Mouse (Mus musculus) lung, embryonic 15.5 days (tissue): ENCODE measurements around the gene Faap20. TPM values are rescaled to one million over a fixed set of nuclear protein-coding genes. Genes with fewer than 3 reads are reported as not detected.

Experiments
- ATAC-seq: fragments of 200-750 bp; cut with Nextera tagmentation; 2 replicates; pipeline ENCODE4 v1.8.0; 2017; ENCODE audit warnings: moderate number of reproducible peaks, borderline replicate concordance; ENCODE audit not compliant: low FRiP score, low TSS enrichment; ENCODE audit errors: extremely low read depth
- H3K27ac ChIP-seq: fragments of 300-500 bp; sonication (generic); 2 replicates; pipeline ENCODE4 v1.5.1; 2015; ENCODE audit warnings: moderate library complexity, mild to moderate bottlenecking, inconsistent platforms
- H3K27me3 ChIP-seq: fragments of 300-500 bp; sonication (generic); 2 replicates; pipeline ENCODE4 v1.6.1; 2015; ENCODE audit warnings: inconsistent platforms
- H3K36me3 ChIP-seq: fragments of 300-500 bp; sonication (generic); 2 replicates; pipeline ENCODE4 v1.6.1; 2015; ENCODE audit warnings: inconsistent platforms
- H3K4me1 ChIP-seq: fragments of 300-500 bp; sonication (generic); 2 replicates; pipeline ENCODE4 v1.6.1; 2015; ENCODE audit warnings: inconsistent platforms
- H3K4me2 ChIP-seq: fragments of 300-500 bp; sonication (generic); 2 replicates; pipeline ENCODE4 v1.6.1; 2015; ENCODE audit warnings: inconsistent platforms, mild to moderate bottlenecking, moderate library complexity
- H3K4me3 ChIP-seq: fragments of 300-500 bp; sonication (generic); 2 replicates; pipeline ENCODE4 v1.5.1; 2015; ENCODE audit warnings: mild to moderate bottlenecking, inconsistent platforms
- H3K9ac ChIP-seq: fragments of 300-500 bp; sonication (generic); 2 replicates; pipeline ENCODE4 v1.6.1; 2015; ENCODE audit warnings: inconsistent platforms
- H3K9me3 ChIP-seq: fragments of 300-500 bp; sonication (generic); 2 replicates; pipeline ENCODE4 v1.6.1; 2016; ENCODE audit warnings: inconsistent platforms
- WGBS: fragments of 180-500 bp; shearing (Covaris S2); methylation state at CpG from one replicate; pipeline ENCODE4 v1.1.7; 2015; 5-methylcytosine and 5-hydroxymethylcytosine counted together
- polyA plus RNA-seq: library from polyadenylated mRNA; unstranded; fragments of >200 nt; fragmentation: Nextera tagmentation; extraction: Ambion mirVana; gene quantifications from 2 replicates; pipeline ENCODE4 v1.2.1, GENCODE M21; 2015

Faap20 gene
- polyA plus RNA-seq, 1 experiment from 2014 or later, result 83.4 TPM

DNA sequence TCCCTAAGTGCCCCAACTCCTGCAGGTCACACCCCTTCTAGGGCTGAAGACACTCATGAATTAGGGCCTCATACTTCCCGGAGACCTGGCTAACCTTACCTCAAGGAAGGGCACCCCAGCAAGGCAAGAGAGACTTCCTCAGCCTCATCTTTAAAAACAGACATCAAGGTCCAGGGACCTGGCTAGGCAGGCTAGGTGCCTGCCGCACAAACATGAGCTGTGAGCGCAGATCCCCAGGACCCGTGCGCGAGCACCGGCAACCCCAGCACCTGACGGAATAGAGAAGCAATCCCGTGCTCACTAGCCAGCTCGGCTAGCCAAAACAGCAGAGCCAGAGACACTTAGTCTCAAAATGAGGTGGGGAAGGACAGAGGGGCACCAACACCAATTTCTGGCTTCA lies 34.8 kb upstream of the Faap20 start:
- no peak overlapping the region for H3K9ac ChIP-seq
- H3K4me1 ChIP-seq, result peaks cover 69% of the 10 kb centered on the region
- peaks cover 7% of the 10 kb centered on the region; the same call in 1 of the 2 replicates for H3K36me3 ChIP-seq
- no peak for ATAC-seq
- WGBS, result 63% methylated on average over 10 of the region's 10 CpGs
- peak overlapping the region; percentile 23; the same call in 1 of the 2 replicates for H3K4me2 ChIP-seq
- no peak overlapping the region for H3K27ac ChIP-seq
- H3K27me3 ChIP-seq, result no peaks in the 10 kb centered on the region
- H3K4me3 ChIP-seq, result no peak overlapping the region
- no peaks in the 10 kb centered on the region for H3K9me3 ChIP-seq

DNA sequence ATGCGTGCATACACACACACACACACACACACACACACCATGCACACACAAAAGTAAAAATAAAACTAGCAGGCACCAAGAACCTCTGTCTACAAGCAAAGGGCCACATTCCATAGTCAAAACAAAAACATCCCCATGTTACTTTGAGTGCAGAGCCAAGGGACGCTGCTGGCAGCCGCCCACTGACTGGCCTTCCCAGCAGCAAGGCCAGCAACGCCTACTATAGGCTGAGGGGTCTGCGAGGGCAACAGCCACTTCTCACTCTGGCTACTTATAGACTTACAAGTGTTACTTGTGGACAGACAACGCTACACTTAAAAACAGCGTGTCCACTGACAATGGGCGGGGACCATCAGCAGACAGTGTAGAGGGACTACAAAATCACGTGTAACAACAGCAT lies 34.4 kb upstream of the Faap20 start:
- Histone ChIP-seq H3K27ac (no peak overlapping the region), H3K27me3 (no peaks in the 10 kb centered on the region), H3K9me3 (no peaks in the 10 kb centered on the region), H3K4me3 (no peak overlapping the region), H3K4me1 (peaks cover 73% of the 10 kb centered on the region), H3K36me3 (peaks cover 7% of the 10 kb centered on the region; the same call in 1 of the 2 replicates), H3K9ac (no peak overlapping the region), H3K4me2 (peak overlapping the region; percentile 23; the same call in 1 of the 2 replicates)
- WGBS, result 36% methylated on average over 9 of the region's 9 CpGs
- 0 out of 2 replicates have a peak, but pooled peaks have one; percentile 4 for ATAC-seq

DNA sequence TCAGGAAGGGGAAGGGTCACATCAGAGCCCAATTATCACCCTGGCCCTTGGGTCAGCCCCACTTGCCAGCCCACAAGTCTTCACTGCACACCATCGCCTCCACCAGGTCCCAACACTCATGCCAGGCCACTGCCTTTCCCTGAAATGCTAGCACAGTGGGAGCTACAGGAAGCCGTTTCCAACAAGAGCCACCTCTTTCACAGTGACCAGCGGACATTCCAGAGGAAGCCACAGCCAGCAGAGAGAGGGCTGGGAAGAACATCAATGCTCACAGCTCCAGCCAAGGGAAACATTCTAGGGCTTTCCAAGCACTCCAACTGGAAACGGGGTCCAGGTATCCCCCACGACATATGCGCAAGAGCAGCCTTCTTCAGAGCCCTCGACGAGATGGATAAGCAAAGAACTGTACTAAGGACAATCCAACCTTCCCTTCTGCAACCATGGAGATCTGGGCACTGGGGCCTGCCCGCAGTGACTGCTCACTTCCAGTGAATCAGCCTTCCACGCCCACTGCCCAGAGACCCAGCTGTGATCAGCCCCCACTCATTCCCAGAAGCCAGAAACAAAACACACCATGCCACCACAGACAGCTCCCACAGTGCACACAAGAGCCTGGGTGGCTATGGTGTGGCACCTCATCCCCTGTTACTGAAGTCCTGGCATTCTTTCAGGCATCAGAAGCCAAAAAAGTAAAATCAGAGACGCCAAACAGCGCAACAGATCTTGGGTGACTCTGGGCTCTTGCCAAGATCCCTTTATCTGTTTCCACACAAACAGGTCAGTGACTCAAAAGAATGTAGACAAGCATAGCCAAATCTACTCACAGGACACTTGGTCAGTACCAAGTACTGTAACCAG lies 33.6 kb upstream of the Faap20 start:
- peaks cover 77% of the 10 kb centered on the region for H3K4me1 ChIP-seq
- H3K27ac ChIP-seq, result peak overlapping the region; percentile 45
- H3K9ac ChIP-seq, result 0 out of 2 replicates have a peak overlapping the region, but pooled peaks have one; percentile 10
- 37% methylated on average over 12 of the region's 12 CpGs for WGBS
- no peaks in the 10 kb centered on the region for H3K27me3 ChIP-seq
- no peak overlapping the region for H3K4me3 ChIP-seq
- H3K4me2 ChIP-seq, result peak overlapping the region; percentile 23; the same call in 1 of the 2 replicates
- ATAC-seq, result no peak
- H3K36me3 ChIP-seq, result 0 out of 2 replicates have a peak, but pooled peaks cover 3% of the 10 kb centered on the region
- H3K9me3 ChIP-seq, result no peaks in the 10 kb centered on the region

- 35% methylated on average over 12 of the region's 12 CpGs for WGBS
- H3K9ac ChIP-seq, result no peak overlapping the region
- H3K4me1 ChIP-seq, result peaks cover 77% of the 10 kb centered on the region
- no peaks in the 10 kb centered on the region for H3K27me3 ChIP-seq
- no peaks in the 10 kb centered on the region for H3K9me3 ChIP-seq
- no peak for ATAC-seq
- no peaks in the 10 kb centered on the region for H3K36me3 ChIP-seq
- H3K27ac ChIP-seq, result peak overlapping the region; percentile 7
- peak overlapping the region; percentile 90 for H3K4me2 ChIP-seq
- H3K4me3 ChIP-seq, result no peak overlapping the region; the same call in 1 of the 2 replicates
Measured at GRCm38 (mm10) chr4:155217241-155218103, 32.1 kb upstream of the Faap20 start.

- Histone ChIP-seq H3K9me3 (no peaks in the 10 kb centered on the region), H3K36me3 (no peaks in the 10 kb centered on the region), H3K27ac (no peak overlapping the region), H3K4me3 (peak overlapping the region; percentile 91), H3K4me2 (peak overlapping the region; percentile 90), H3K9ac (no peak overlapping the region; the same call in 1 of the 2 replicates), H3K27me3 (no peaks in the 10 kb centered on the region), H3K4me1 (peaks cover 72% of the 10 kb centered on the region)
- ATAC-seq, result no peak
- WGBS, result 75% methylated on average over 9 of the region's 9 CpGs
Measured at GRCm38 (mm10) chr4:155218104-155218732, 31.4 kb upstream of the Faap20 start.

DNA sequence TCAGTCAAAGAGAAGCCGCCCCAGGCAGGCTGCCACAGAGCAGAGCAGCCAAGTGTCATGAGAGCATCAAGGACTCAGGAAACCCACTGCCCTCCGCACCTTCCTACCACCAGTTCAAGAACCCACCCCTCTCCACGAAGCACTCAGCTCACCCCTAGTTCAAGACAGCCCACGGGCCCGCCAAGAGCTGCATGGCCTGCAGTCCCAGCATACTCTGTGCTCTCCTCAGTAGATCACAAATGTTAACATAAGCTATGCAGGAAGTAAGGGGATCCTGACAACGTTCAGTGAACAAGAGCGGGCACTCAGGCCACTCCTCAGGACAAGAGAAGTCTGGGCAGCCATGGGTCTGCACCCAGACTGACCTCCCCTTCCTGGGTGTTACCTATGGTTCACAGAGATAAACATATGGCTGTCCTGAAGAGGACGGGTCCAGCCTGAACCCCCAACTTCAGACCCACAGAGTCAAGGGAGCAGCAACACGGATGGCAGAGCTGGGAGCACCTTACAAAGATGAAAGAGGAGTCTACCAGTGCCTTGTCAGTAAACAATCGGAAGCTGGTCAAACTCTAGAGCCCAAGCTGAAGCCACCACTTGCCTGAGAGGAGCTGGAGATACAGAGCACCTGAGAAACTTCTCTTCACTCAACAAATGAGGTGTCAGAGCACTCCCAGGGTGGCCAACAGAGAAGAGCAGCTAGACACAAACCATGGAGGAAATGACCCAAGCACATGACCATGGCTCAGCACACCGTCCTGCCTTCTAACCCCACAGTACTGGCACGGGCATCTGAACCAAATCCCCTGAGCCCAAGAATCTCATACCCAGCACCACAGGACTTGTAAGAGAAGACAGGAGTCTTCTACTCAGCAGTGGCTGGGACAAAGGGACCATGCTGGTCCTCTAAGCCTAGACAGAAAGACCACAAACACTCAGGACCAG lies 30.1 kb upstream of the Faap20 start:
- ATAC-seq, result no peak
- Histone ChIP-seq H3K4me2 (peak overlapping the region; percentile 90), H3K9me3 (no peaks in the 10 kb centered on the region), H3K27ac (0 out of 2 replicates have a peak overlapping the region, but pooled peaks have one; percentile 8), H3K27me3 (no peaks in the 10 kb centered on the region), H3K4me3 (peak overlapping the region; percentile 91), H3K4me1 (peaks cover 69% of the 10 kb centered on the region), H3K9ac (peak overlapping the region; percentile 30), H3K36me3 (no peaks in the 10 kb centered on the region)
- 32% methylated on average over 12 of the region's 12 CpGs for WGBS

GRCm38 (mm10) chr4:155220213-155221100 lies 29.1 kb upstream of the Faap20 start:
- peaks cover 60% of the 10 kb centered on the region for H3K4me1 ChIP-seq
- no peak for ATAC-seq
- WGBS, result 5% methylated on average over 14 of the region's 14 CpGs

GRCm38 (mm10) chr4:155221106-155221505 lies 28.5 kb upstream of the Faap20 start:
- peak overlapping the region; percentile 90 for H3K4me2 ChIP-seq
- H3K4me3 ChIP-seq, result peak overlapping the region; percentile 91
- ATAC-seq, result no peak
- peaks cover 53% of the 10 kb centered on the region for H3K4me1 ChIP-seq
- peak overlapping the region; percentile 85 for H3K27ac ChIP-seq
- under 1% methylated on average over 7 of the region's 7 CpGs for WGBS
- no peaks in the 10 kb centered on the region for H3K9me3 ChIP-seq
- no peaks in the 10 kb centered on the region for H3K27me3 ChIP-seq
- H3K36me3 ChIP-seq, result no peaks in the 10 kb centered on the region
- peak overlapping the region; percentile 94 for H3K9ac ChIP-seq

More at GRCm38 (mm10) chr4:155220213-155221100, 29.1 kb upstream of the Faap20 start:
- no peaks in the 10 kb centered on the region for H3K36me3 ChIP-seq
- peak overlapping the region; percentile 91 for H3K4me3 ChIP-seq
- H3K4me2 ChIP-seq, result peak overlapping the region; percentile 90
- H3K9ac ChIP-seq, result peak overlapping the region; percentile 94
- no peaks in the 10 kb centered on the region for H3K9me3 ChIP-seq
- no peaks in the 10 kb centered on the region for H3K27me3 ChIP-seq
- H3K27ac ChIP-seq, result peak overlapping the region; percentile 85

DNA sequence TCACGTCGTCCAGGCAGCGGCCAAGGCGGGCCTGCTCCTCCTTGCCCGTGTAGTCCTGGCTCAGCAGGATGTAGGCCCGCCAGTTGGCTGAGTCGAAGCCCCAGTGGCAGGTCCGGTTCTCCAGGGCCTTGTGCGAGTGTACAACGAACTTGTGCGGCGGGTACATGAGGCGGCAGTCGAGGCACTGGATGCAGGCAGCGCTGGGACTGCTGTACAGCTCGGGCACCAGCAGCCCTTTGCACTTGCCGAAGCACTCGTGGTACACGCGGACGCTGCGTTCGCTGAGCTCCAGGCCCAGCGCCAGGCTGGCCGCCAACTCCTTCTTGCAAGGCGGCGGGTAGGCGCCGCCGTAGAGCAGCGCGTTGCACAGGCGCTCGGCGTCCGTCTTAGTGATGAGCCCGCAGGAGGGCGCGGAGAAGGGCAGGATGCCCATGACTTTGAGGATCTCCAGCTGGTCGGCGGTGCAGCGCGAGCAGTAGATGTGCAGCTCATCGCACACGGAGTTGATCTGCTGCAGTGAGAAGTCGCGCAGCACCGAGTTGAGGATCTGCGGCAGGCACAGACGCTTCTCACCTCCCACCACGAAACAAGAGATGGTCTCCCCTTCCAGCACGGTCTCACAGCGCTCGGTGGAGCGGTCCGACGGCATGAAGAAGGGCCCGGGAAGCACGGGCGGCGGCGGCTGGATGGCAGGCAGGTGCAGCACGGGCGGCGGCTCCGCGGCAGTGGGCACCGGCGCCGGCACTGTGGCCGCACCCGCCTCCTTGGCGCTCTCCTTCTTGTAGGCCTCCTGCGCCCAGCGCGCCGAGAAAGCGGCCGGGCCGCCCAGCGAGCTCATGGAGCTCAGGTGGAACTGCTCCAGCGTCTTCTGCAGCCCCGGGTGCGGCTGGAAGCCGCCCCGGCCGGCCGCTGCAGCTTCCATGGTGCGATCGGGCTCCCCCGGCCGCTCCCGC lies 27.7 kb upstream of the Faap20 start:
- H3K36me3 ChIP-seq, result no peaks in the 10 kb centered on the region
- peak overlapping the region; percentile 91 for H3K4me3 ChIP-seq
- H3K4me1 ChIP-seq, result peaks cover 46% of the 10 kb centered on the region
- ATAC-seq, result no peak
- under 1% methylated on average over 86 of the region's 93 CpGs for WGBS
- H3K4me2 ChIP-seq, result peak overlapping the region; percentile 90
- H3K9ac ChIP-seq, result peak overlapping the region; percentile 94
- H3K27me3 ChIP-seq, result no peaks in the 10 kb centered on the region
- no peaks in the 10 kb centered on the region for H3K9me3 ChIP-seq
- H3K27ac ChIP-seq, result peak overlapping the region; percentile 85
